Mouse (Mus musculus): ENCODE data around the gene Gm13276.
"Not testable (repeated sequence)": the region's sequence is repeated elsewhere in the genome, so short reads cannot be mapped to it uniquely, and the experiment has no call there.

- not testable (repeated sequence) for TF ChIP-seq CTCF (IDR thresholded peaks at IDR 0.05; ENCODE audit: borderline replicate concordance, extremely low read depth, insufficient read depth, insufficient read length); POLR2A (IDR thresholded peaks at IDR 0.05; ENCODE audit: borderline replicate concordance, extremely low read depth, insufficient read depth, insufficient read length, poor library complexity, severe bottlenecking)
These were observed 8.9 kb upstream of the Gm13276 start, which contains the start of gene Gm13289 for GRCm38 (mm10) chr4:88776622-88777021.
